Mouse (Mus musculus) stomach, postnatal 0 days (tissue): Measurements from ENCODE around the gene Zdhhc11. TPM values are rescaled to one million over a fixed set of nuclear protein-coding genes. Genes with fewer than 3 reads are reported as not detected.

Experiments
- ATAC-seq: fragments of 200-750 bp; cut with Nextera tagmentation; 2 replicates; pipeline ENCODE4 v1.8.0; 2017; ENCODE audit not compliant: low FRiP score, low TSS enrichment
- DNase-seq: peaks from one replicate; pipeline ENCODE4 v3.0.0-alpha.2; 2016; ENCODE audit warnings: low spot score
- H3K27ac ChIP-seq: fragments of 300-500 bp; sonication (generic); replicated peaks from 2 replicates; pipeline ENCODE4 v1.5.1; 2014; ENCODE audit warnings: mild to moderate bottlenecking, control low read depth
- H3K27me3 ChIP-seq: fragments of 300-500 bp; sonication (generic); 2 replicates; pipeline ENCODE4 v1.6.1; 2014; ENCODE audit warnings: low read length; ENCODE audit not compliant: control insufficient read depth, insufficient read depth
- H3K36me3 ChIP-seq: fragments of 300-500 bp; sonication (generic); 2 replicates; pipeline ENCODE4 v1.6.1; 2014; ENCODE audit warnings: low read length, mixed read lengths; ENCODE audit not compliant: control insufficient read depth, insufficient read depth
- H3K4me1 ChIP-seq: fragments of 300-500 bp; sonication (generic); replicated peaks from 2 replicates; pipeline ENCODE4 v1.6.1; 2014; ENCODE audit warnings: antibody characterized with exemption; ENCODE audit not compliant: control insufficient read depth, insufficient read depth
- H3K4me2 ChIP-seq: fragments of 300-500 bp; sonication (generic); replicated peaks from 2 replicates; pipeline ENCODE4 v1.6.1; 2014; ENCODE audit warnings: low read depth, mild to moderate bottlenecking, control low read depth, moderate library complexity
- H3K4me3 ChIP-seq: fragments of 300-500 bp; sonication (generic); 2 replicates; pipeline ENCODE4 v1.5.1; 2014; ENCODE audit warnings: low read depth, low read length, control low read depth
- H3K9ac ChIP-seq: fragments of 300-500 bp; sonication (generic); 2 replicates; pipeline ENCODE4 v1.6.1; 2014; ENCODE audit warnings: mild to moderate bottlenecking, low read length, control low read depth, mixed read lengths
- H3K9me3 ChIP-seq: fragments of 300-500 bp; sonication (generic); 2 replicates; pipeline ENCODE4 v1.6.1; 2016; ENCODE audit warnings: low read length; ENCODE audit not compliant: control insufficient read depth
- CTCF ChIP-seq: IDR thresholded peaks from 2 replicates; pipeline ENCODE4 v1.5.1; 2016; ENCODE audit warnings: antibody characterized with exemption, low read depth, mild to moderate bottlenecking, moderate library complexity
- EP300 ChIP-seq: optimal IDR thresholded peaks from 2 replicates; pipeline ENCODE3; 2016; ENCODE audit warnings: antibody characterized with exemption
- WGBS: fragments of 180-500 bp; shearing (Covaris S2); extraction: QIAGEN DNeasy Blood & Tissue Kit; methylation state at CpG from one replicate; pipeline ENCODE4 v1.1.7; 2014; 5-methylcytosine and 5-hydroxymethylcytosine counted together
- polyA plus RNA-seq: library from polyadenylated mRNA; unstranded; fragments of >200 nt; fragmentation: Nextera tagmentation; extraction: Ambion mirVana; gene quantifications from 2 replicates; pipeline ENCODE4 v1.2.1, GENCODE M21; 2015

The Zdhhc11 gene
- not detected in 2 replicates for polyA plus RNA-seq

DNA sequence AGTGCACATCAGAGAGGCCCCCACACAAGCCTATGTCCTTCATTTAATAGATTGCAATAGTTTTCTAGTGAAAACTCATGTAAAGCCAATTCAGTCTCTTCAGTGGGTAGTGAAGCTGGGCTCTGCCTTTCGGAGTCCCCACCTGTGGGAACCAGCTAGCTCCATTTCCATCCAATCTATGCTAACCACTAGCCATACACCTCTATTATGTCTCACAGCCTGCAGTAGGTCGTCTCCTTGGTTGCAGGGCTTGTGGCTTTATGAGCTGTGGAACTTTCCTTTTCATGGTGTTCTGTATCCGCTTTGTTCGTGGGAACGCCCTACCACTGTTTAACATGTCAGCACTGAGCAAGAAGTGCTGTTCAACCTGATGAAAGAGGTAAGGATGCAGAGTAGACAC lies at the start of gene Zdhhc11:
TSS of gene Zdhhc11 (plus strand) at position 301 of the 400 bp plus-strand sequence.
- H3K4me2 ChIP-seq = no peak within 1 kb of the TSS
- WGBS = 77% methylated on average over 5 of the region's 5 CpGs
- no peaks in the 10 kb centered on the region for H3K9me3 ChIP-seq
- peaks cover 6% of the 10 kb centered on the region; the same call in 1 of the 2 replicates for H3K36me3 ChIP-seq
- ATAC-seq (no peak), DNase-seq (no peak)
- H3K9ac ChIP-seq = no peak within 1 kb of the TSS
- no peak for TF ChIP-seq EP300
- no peaks in the 10 kb centered on the region for H3K27me3 ChIP-seq
- no peak within 1 kb of the TSS for H3K4me3 ChIP-seq
- no peak within 1 kb of the TSS for H3K27ac ChIP-seq
- H3K4me1 ChIP-seq = no peaks in the 10 kb centered on the region

DNA sequence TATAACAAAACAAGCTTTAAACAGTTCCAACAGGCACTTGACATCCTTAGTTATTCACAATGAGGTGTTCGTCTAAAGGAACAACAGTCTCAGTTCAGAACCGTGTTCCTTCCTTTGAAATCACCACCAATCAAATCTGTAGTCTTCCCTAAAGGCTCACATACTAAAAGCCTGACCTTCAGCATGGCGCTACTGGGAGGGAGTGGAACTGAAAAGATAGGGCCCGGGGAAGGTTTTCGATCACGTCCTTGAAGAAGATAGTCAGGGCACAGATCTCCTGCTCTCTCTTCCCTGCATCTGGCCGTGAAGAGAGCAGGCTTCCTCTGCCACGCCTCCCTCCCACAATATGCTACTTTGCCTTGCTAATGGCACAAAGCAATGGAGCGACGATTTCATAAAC lies 31.4 kb upstream of the Zdhhc11 start:
- Histone ChIP-seq H3K9ac (no peak overlapping the region), H3K36me3 (peaks cover 6% of the 10 kb centered on the region; the same call in 1 of the 2 replicates), H3K4me2 (no peak overlapping the region), H3K27me3 (no peaks in the 10 kb centered on the region), H3K4me1 (peaks cover 2% of the 10 kb centered on the region; the same call in 1 of the 2 replicates), H3K4me3 (no peak overlapping the region), H3K27ac (no peak overlapping the region), H3K9me3 (no peaks in the 10 kb centered on the region)
- TF ChIP-seq EP300 (no peak), CTCF (no peak)
- DNase-seq (no peak), ATAC-seq (no peak)
- WGBS = 90% methylated on average over 10 of the region's 10 CpGs

DNA sequence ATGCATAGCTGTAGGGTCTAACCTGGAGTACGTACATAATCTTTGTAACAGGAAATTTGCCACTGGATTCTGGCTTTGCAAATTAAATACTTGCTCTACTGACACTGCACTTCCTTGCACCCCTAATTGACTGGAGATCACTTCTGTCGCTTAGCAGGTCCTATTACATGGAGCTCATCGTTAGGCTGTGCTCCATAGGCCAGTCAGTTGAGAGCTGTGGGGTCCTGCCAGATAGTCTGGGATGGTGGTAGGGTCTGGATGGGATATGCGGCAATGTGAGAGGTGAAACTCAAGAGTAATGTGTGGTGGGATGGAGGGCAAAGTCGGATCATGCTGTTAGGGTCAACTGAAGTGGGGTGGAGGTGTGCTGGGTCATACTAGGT lies 26.7 kb upstream of the Zdhhc11 start:
- no peak for TF ChIP-seq CTCF
- no peaks in the 10 kb centered on the region for H3K27me3 ChIP-seq
- DNase-seq (no peak), ATAC-seq (no peak)
- 10% methylated on average over 5 of the region's 5 CpGs for WGBS
- H3K36me3 ChIP-seq = no peaks in the 10 kb centered on the region
- H3K9ac ChIP-seq = peak overlapping the region; percentile 86
- peak overlapping the region; percentile 74 for H3K4me3 ChIP-seq
- H3K27ac ChIP-seq = no peak overlapping the region
- H3K9me3 ChIP-seq = no peaks in the 10 kb centered on the region
- peaks cover 4% of the 10 kb centered on the region; the same call in 1 of the 2 replicates for H3K4me1 ChIP-seq
- H3K4me2 ChIP-seq = peak overlapping the region; percentile 84

DNA sequence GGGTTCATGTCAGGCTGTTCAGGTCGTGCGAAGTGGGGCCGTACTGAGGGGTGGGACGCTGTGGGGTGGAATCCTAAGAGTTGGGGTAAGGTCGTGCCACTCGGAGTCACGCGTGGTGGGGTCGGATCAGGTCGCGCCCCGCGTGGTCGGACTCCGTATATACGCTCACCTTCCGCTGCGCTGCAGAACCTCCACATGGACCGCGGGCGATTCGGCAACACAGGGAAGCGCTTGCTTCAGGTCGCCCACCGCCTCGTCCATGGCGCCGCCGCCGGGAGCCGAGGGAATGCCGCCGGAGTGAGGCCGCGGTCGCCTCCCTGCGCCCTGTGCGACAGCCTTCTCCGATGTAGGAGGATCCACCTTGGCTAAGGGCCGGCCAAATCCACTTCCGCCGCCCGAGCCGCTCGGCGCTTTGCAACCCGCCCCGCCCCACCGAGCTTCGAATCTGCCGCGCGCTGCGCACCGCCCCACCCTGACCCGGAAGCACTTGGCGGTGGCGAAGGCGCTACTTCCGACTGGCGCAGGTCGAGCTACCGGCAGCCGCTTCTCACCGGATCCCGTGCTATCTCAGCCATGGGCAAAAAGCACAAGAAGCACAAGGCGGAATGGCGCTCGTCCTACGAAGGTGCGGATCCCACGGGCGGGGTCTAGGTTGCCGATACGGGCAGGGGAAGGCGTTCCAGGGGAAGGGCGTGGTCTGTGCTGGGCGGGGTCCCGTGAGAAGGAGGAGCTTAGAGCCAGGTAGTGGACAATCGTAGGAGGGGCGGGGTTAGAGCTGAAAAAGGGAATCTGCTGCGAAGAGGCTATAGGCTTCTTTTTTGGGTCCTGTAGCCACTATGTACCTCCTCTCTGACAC lies 26.1 kb upstream of the Zdhhc11 start, which contains the start of the genes Trip13 and Brd9:
TSS of gene Trip13 (minus strand) at position 464 of the 856 bp plus-strand sequence.
TSS of gene Brd9 (plus strand) at position 491 of the 856 bp plus-strand sequence.
- WGBS = under 1% methylated on average over 79 of the region's 82 CpGs
- Histone ChIP-seq H3K4me3 (peak within 1 kb of the TSS; percentile 74), H3K27me3 (no peaks in the 10 kb centered on the region), H3K9me3 (no peaks in the 10 kb centered on the region), H3K4me1 (peaks cover 4% of the 10 kb centered on the region; the same call in 1 of the 2 replicates), H3K27ac (peak within 1 kb of the TSS; percentile 92), H3K36me3 (peaks cover 6% of the 10 kb centered on the region), H3K4me2 (peak within 1 kb of the TSS; percentile 84), H3K9ac (peak within 1 kb of the TSS; percentile 86)
- ATAC-seq = peak; percentile 98
- peak; percentile 96 for DNase-seq
- TF ChIP-seq EP300 (no peak), CTCF (peak; percentile 14; the same call in 1 of the 2 replicates)

DNA sequence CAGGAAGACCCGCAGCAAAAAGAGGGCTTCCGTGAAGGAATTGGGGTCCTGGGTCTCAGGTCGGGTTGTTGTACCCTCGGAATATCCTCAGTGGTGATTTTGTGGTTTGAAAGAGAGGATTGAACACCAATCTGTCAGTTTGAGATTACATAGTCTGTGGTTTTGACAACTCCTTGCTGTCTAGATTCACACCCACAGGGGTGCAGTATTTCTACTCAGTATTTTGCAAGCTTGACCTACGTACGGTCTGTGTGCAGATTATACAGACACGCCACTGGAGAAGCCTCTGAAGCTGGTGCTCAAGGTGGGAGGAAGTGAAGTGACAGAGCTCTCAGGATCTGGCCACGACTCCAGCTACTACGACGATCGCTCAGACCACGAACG lies 25.5 kb upstream of the Zdhhc11 start:
- Histone ChIP-seq H3K4me2 (peak overlapping the region; percentile 84), H3K27ac (peak overlapping the region; percentile 92), H3K4me3 (peak overlapping the region; percentile 74), H3K4me1 (peaks cover 4% of the 10 kb centered on the region; the same call in 1 of the 2 replicates), H3K27me3 (no peaks in the 10 kb centered on the region), H3K9me3 (no peaks in the 10 kb centered on the region), H3K9ac (peak overlapping the region; percentile 86), H3K36me3 (peaks cover 12% of the 10 kb centered on the region)
- no peak for ATAC-seq
- DNase-seq = no peak
- 22% methylated on average over 13 of the region's 13 CpGs for WGBS
- TF ChIP-seq CTCF = 0 out of 2 replicates have a peak, but pooled peaks have one; percentile 6
- no peak for TF ChIP-seq EP300

DNA sequence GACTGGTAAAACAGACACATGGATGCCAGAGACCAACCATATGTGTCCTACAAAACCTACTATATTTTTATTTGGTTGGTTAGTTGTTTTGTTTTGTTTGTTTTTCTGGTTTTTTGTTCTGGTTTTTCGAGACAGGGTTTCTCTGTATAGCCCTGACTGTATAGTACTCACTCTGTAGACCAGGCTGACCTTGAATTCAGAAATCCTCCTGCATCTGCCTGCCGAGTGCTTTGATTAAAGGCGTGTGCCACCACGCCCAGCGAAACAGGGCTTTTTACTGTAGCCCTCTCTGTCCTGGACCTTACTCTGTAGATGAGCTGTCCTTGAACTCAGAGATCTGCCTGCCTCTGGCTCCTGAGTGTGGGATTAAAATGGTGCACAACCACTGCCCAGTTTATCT lies 24.6 kb upstream of the Zdhhc11 start:
- H3K27ac ChIP-seq = no peak overlapping the region
- DNase-seq (no peak), ATAC-seq (no peak)
- H3K9me3 ChIP-seq = no peaks in the 10 kb centered on the region
- H3K4me3 ChIP-seq = no peak overlapping the region
- no peak overlapping the region for H3K4me2 ChIP-seq
- TF ChIP-seq CTCF (no peak), EP300 (no peak)
- WGBS = 95% methylated on average over 5 of the region's 5 CpGs
- no peaks in the 10 kb centered on the region for H3K27me3 ChIP-seq
- H3K36me3 ChIP-seq = peaks cover 15% of the 10 kb centered on the region
- H3K4me1 ChIP-seq = peaks cover 4% of the 10 kb centered on the region; the same call in 1 of the 2 replicates
- H3K9ac ChIP-seq = no peak overlapping the region
